Mouse (Mus musculus) cerebellum, adult 9-10 months (tissue): ENCODE measurements at regions not wholly inside any gene's neighbourhood (a gene's known extent, or its start where the extent isn't known, plus 50 kb on each side); places are given as distances from the start of the nearest gene placed in this dataset.

ENCODE experiments used
- DNase-seq: peaks from one replicate; pipeline ENCODE4 v3.0.0; 2022

DNA sequence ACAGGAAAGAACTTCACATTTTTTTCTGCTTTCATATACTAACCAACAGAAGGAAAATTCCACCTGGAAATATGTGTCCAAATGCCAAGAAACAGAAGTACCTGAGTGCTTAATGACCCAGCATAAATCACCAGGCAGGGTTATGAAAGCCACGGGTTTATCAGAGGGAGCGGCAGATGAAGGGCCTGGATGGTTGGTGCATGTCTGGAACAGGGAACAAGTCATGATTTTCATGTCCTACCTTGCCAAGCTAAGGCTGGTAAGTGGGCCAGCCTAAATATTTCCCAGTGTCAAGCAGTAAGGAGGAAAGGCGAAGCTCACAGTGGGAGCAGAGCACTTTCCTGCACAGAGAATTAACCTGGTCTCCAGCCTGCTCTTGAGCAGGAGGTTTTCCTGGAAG is 132.3 kb upstream of the Foxq1 start:
- no peak for DNase-seq

DNA sequence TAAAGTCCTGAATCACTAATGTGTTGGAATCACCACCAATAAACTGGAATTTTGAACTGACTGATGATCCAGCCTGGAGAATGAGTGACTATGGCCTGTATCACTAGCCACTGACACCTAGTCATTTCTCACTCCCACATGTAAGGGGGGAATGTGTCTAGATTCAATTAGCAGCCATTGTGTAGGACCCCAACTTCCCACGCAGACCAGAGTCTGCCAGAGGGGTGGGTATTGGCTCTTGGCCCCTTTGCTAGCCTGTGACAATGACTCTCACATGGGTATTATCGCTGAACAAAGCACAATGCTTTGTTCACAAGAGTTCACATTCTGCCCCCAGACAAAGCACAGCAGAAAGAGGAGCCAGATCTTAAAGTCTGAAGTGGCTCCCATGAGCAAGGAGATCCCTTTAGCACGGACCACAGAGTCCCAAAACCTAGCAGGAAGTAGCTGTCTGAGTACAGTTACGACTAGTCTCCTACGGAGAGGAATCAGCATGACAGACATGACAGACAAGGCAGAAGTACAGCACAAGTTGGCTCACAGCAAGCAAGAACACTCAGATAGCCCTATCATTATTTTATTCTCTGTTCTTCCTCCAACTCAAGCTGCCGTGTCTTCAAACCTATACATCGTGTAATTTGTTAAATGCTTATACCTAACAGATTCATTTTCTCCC is 130.0 kb upstream of the Foxq1 start:
- DNase-seq = no peak

- DNase-seq = no peak
Observed at GRCm38 (mm10) chr13:31436434-31436833, 119.5 kb upstream of the Foxq1 start.

- DNase-seq = peak; percentile 20
Observed at GRCm38 (mm10) chr13:31439761-31440627, 115.9 kb upstream of the Foxq1 start.

GRCm38 (mm10) chr13:31458883-31459282 is 97.1 kb upstream of the Foxq1 start:
- no peak for DNase-seq

DNA sequence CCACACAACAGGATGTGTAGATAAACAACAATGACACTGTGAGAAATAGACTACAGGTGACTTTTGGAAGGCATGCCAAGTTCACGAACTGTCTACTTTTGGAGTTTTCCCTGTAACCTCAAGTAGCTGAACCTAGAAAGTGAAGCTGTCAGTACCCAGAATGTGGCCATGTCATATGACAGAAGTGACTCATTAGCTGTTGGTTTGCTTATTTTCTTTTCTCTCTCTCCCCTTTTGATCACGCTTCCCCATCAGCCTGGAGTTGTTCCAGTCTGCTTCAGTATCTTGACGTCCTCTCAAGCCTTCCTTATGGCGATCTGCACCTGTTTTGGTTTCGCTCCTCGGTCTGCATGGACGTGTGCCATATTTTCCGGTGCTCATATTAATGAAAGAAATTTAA is 90.8 kb upstream of the Foxq1 start:
- no peak for DNase-seq

DNA sequence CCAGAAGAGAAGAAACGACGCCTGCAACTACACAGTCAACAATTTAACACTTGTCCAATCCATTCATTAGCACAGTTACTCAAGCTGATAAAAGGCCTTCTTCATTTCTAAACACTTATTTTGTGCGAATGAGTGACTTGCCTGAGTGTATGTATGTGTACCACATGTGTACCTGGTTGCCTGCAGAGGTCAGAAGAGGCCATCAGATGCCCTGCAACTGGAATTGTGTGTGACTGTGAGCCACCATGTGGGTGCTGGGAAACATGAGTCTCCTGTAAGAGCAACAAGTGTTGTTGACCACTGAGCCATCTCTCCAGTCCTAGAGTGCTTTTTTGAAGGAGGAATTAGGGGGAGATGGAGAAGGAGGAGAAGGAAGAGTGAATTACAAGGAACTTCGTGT is 90.2 kb upstream of the Foxq1 start:
- no peak for DNase-seq

DNA sequence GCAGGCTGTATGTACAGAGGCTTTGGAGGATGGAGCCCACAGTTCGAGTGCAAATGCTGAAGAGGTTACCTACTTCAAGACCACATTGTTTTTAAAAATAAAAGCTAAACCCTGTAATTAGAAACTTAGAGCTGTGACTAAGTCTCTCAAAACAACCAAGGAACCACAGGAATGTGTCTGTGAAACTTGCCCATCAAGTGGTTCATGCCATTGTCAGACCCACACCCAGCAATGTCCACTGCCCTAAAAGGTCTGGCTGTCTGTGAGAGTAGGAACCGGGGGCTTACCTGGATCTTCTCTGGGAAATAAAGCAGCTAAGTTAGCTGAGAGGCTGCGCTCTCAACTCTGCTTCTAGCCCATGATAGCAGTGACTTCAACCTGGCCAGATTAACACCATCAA is 87.8 kb upstream of the Foxq1 start:
- DNase-seq = no peak

DNA sequence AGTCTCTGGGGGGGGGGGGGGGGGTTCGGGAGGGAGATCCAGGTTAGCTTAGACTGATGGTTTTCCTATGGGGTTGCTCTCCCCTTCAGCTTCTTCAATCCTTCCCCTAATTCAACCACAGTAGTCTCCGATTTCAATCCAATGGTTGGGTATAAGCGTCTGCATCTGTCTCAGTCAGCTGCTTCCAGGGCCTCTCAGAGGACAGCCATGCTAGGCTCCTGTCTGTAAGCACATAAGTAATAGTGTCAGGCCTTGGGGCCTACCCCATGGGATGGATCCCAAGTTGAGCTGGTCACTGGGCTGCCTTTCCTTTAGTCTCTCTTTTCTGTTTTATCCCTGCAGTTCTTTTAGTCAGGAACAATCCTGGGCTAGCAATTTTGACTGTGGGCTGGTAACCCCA is 87.0 kb upstream of the Foxq1 start:
- DNase-seq = no peak

- no peak for DNase-seq
Observed at GRCm38 (mm10) chr13:31472366-31472765, 83.6 kb upstream of the Foxq1 start.

- DNase-seq = no peak
Observed at GRCm38 (mm10) chr13:31472804-31473203, 83.1 kb upstream of the Foxq1 start.

- no peak for DNase-seq
Observed at GRCm38 (mm10) chr13:31473275-31473674, 82.7 kb upstream of the Foxq1 start.

GRCm38 (mm10) chr13:31475845-31476244 is 80.1 kb upstream of the Foxq1 start:
- no peak for DNase-seq

GRCm38 (mm10) chr13:31477171-31477867 is 78.6 kb upstream of the Foxq1 start:
- DNase-seq = no peak

DNA sequence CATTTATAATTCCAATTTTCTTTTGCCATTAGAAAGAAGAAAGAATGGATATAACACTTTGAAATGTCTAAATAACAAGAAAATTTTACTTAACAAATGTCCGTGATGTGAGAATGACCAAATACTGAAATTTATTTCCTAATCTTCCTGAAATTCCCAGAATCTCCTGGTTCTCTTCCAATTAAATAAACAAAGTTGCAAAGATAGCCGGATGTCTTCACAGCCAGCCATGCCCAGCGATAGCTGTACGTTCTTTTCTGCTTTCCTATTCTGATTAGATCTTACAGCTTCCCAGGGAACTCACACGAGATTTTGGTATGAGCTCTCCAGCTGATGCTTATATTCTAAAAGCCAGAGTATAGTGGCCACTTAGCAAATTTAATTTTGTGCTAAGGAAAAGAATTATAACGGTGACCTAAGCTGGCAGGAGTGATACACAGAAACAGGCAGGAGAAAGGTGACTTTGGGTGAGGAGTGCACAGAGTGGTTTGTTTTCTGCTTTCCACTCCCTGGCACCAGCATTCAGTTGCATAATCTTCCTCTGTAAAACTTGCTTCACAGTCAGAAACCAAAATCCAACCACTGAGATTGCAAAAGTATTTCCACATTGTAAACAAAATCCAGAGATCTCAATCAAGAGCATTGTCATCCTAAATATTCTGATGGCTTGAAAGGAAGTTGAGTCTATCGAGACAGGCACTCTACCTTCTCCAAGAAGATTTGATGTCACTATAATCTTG is 74.7 kb upstream of the Foxq1 start:
- no peak for DNase-seq

DNA sequence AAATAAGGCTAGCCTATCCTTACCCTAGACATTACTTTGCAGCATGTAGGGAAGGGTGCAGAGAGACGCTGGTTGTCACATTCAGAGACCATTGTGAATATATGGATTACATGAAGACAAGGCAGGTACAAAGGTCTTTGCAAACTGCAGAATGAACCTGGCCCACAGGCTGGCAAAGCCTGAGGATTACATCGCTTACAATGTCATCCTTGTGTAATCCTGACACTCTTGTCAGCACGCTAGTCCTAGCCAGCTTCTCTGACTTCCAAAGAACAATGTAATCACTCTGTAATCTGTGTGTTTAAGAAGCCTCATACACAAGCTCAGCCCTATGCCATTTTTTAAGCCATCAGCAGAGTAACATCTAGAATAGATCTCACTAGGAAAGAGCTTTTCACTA is 69.6 kb upstream of the Foxq1 start:
- DNase-seq = no peak

GRCm38 (mm10) chr13:31488186-31488585 is 67.7 kb upstream of the Foxq1 start:
- DNase-seq = no peak

DNA sequence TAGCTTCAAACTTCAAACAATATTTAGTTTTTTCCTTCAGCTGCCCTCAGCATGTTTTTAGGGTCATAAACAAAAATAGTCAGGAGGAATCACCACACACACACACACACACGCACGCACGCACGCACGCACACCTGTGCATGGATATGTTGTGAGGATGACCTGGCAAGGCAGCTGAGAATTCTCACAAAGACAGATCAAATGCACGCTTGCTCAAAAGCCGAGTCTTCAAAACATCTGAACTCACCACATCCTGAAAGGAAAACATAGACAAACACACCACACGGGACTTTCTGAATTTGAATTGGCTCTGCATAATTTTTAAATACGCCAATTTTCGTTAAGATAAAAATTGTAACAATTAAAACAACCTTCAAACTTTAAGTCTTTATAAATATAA is 52.7 kb upstream of the Foxq1 start:
- no peak for DNase-seq

DNA sequence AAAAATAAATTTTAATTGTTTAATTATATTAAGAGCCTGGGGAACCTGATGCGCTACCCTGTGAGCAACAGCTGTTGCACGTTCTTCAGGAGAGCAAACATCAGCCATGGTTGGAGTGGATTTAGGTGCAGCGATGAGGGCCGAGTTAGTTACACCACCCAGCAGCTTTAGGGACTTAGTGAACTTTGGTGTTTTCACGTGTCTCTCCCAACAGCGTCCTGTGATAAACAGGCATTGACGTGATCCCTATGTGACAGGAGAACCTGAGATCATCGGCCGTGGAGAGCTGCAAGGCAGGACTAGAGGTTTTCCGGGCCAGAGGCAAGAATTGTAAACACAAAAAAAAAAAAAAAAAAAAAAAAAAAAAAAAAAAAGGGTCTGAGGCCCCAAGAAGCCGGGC is 52.1 kb upstream of the Foxq1 start:
- no peak for DNase-seq

GRCm38 (mm10) chr13:31504316-31504715 is 51.6 kb upstream of the Foxq1 start:
- no peak for DNase-seq

DNA sequence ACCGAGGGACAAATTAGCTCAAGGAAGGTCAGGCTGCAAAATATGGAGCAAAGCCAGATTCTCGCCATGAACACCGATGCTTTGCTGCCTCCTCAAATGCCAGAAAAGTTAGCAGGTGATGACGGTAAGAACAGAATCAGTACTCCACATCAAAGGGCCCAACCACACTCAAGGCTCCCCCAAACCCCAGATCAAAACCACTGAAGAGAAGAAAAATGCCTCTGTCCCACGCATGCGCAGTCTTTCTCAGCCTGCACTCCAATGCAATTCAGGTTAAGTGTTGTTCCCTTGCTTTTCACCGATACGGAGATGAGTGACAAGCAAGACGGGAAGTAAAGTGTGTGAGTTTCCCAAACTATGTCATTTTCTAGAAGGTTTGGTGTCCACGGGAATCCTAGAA is 50.5 kb upstream of the Foxq1 start:
- no peak for DNase-seq
